Mouse (Mus musculus) frontal cortex, postnatal 14 days (tissue): ENCODE measurements around the gene Naaa.

Source experiments
- DNase-seq, 2 experiments: peaks; one replicate each; pipeline ENCODE4 v3.0.0; 2022; ENCODE audit warnings: low spot score in 2 of 2

The Naaa gene

DNA sequence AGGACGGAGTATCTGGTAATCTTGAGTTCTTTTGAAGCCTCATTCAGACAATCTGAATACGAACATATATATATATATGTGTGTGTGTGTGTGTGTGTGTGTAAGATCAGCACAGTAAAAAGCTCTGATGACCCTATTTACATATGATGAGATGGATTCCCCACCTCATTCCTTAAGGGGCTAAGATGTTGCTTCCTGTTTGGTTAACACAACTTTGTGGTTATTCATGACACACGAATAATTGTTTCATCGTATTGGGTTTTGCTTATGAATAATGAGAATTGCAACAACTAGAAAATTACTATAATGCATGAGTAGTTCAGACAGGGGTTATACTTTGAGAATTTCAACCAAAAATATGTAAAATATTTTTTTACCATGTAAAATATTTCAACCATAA is 62.7 kb downstream of the Naaa start, which contains the start of gene U90926:
Gene U90926, minus strand, starts transcription at position 101 of the 400 bp plus-strand sequence.
- DNase-seq = no peak

DNA sequence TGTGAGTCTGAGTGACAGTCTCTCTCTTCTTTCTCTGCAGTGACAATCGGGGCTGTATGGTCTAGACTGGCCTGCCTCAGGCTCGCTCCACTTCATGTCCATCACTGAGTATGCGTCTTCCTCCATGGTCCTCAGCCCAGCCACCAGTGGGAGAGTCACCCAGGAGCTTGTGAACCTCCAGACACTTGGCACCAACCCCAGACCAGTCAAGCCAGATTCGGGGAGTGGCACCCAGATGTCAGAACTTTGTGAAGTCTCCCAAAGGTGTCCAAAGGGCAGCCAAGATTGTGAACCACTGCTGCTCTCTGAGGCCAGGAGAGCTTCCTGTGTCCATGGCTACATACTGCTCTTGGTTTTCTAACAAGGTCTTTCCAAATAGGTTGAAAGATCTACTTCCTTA is 65.7 kb downstream of the Naaa start:
- DNase-seq = no peak

DNA sequence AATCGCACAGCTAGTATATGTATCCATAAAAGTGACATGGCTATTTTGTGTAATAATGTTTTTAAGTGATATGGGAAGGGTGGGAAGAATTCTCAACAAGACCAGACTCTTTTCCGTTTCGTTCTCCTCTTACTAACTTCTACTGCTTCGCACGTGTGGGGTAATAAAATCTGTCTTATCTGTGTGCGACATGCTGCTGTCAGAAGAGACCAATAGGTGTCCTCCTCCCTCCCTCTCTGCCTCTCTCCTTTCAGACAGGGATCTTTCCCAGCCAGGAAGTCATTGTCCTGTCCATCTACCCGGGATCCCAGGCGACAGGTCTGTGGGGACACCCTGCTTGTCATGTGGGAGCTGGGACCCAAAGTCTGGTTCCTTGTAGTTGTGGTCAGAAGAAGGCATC is 67.8 kb downstream of the Naaa start:
- no peak for DNase-seq
